Mouse (Mus musculus) kidney, postnatal 0 days (tissue): ENCODE measurements at regions not wholly inside any gene's neighbourhood (a gene's known extent, or its start where the extent isn't known, plus 50 kb on each side); places are given as distances from the start of the nearest gene placed in this dataset.

Experiments
- ATAC-seq: fragments of 200-750 bp; cut with Nextera tagmentation; replicated peaks from 2 replicates; pipeline ENCODE4 v1.8.0; 2017; ENCODE audit warnings: low read depth, moderate number of reproducible peaks, moderate TSS enrichment, moderate library complexity; ENCODE audit not compliant: low FRiP score
- DNase-seq: peaks from one replicate; pipeline ENCODE4 v3.0.0-alpha.2; 2016; ENCODE audit warnings: low spot score
- H3K27ac ChIP-seq: fragments of 300-500 bp; sonication (generic); 2 replicates; pipeline ENCODE4 v1.5.1; 2014; ENCODE audit warnings: mild to moderate bottlenecking
- H3K27me3 ChIP-seq: fragments of 300-500 bp; sonication (generic); 2 replicates; pipeline ENCODE4 v1.6.1; 2014; ENCODE audit warnings: low read length, mixed read lengths; ENCODE audit not compliant: insufficient read depth
- H3K36me3 ChIP-seq: fragments of 300-500 bp; sonication (generic); 2 replicates; pipeline ENCODE4 v1.6.1; 2014; ENCODE audit warnings: low read length, mixed read lengths; ENCODE audit not compliant: insufficient read depth
- H3K4me1 ChIP-seq: fragments of 300-500 bp; sonication (generic); replicated peaks from 2 replicates; pipeline ENCODE4 v1.6.1; 2014; ENCODE audit warnings: antibody characterized with exemption, low read length, mixed read lengths; ENCODE audit not compliant: insufficient read depth
- H3K4me2 ChIP-seq: fragments of 300-500 bp; sonication (generic); 2 replicates; pipeline ENCODE4 v1.6.1; 2014; ENCODE audit warnings: mild to moderate bottlenecking, low read length, moderate library complexity, mixed read lengths
- H3K4me3 ChIP-seq: fragments of 300-500 bp; sonication (generic); replicated peaks from 2 replicates; pipeline ENCODE4 v1.5.1; 2014; ENCODE audit warnings: low read depth, low read length
- H3K9ac ChIP-seq: fragments of 300-500 bp; sonication (generic); 2 replicates; pipeline ENCODE4 v1.6.1; 2014; ENCODE audit warnings: low read depth, low read length
- H3K9me3 ChIP-seq: fragments of 300-500 bp; sonication (generic); replicated peaks from 2 replicates; pipeline ENCODE4 v1.6.1; 2016; ENCODE audit warnings: low read length, inconsistent platforms, mixed read lengths
- CTCF ChIP-seq: IDR thresholded peaks from 2 replicates; pipeline ENCODE4 v1.5.1; 2016; ENCODE audit warnings: antibody characterized with exemption, low read depth, mild to moderate bottlenecking, moderate library complexity
- WGBS: fragments of 180-500 bp; shearing (Covaris S2); extraction: QIAGEN DNeasy Blood & Tissue Kit; methylation state at CpG from one replicate; pipeline ENCODE4 v1.1.7; 2014; 5-methylcytosine and 5-hydroxymethylcytosine counted together

GRCm38 (mm10) chr14:85770636-85771035 is 1327.3 kb downstream of the Pcdh17 start:
- Histone ChIP-seq H3K4me1 (no peaks in the 10 kb centered on the region), H3K9me3 (no peaks in the 10 kb centered on the region), H3K4me3 (no peak overlapping the region), H3K9ac (no peak overlapping the region), H3K27me3 (no peaks in the 10 kb centered on the region), H3K4me2 (no peak overlapping the region), H3K36me3 (no peaks in the 10 kb centered on the region), H3K27ac (no peak overlapping the region)
- no peak for DNase-seq
- WGBS = 58% methylated on average over 4 of the region's 4 CpGs
- TF ChIP-seq CTCF = no peak
- ATAC-seq = no peak

GRCm38 (mm10) chr14:85768301-85768700 is 1324.9 kb downstream of the Pcdh17 start:
- Histone ChIP-seq H3K9ac (no peak overlapping the region), H3K4me1 (no peaks in the 10 kb centered on the region), H3K36me3 (no peaks in the 10 kb centered on the region), H3K4me3 (no peak overlapping the region), H3K9me3 (no peaks in the 10 kb centered on the region), H3K4me2 (no peak overlapping the region), H3K27ac (no peak overlapping the region), H3K27me3 (no peaks in the 10 kb centered on the region)
- DNase-seq (no peak), ATAC-seq (no peak)
- no peak for TF ChIP-seq CTCF
- 73% methylated on average over 5 of the region's 5 CpGs for WGBS

DNA sequence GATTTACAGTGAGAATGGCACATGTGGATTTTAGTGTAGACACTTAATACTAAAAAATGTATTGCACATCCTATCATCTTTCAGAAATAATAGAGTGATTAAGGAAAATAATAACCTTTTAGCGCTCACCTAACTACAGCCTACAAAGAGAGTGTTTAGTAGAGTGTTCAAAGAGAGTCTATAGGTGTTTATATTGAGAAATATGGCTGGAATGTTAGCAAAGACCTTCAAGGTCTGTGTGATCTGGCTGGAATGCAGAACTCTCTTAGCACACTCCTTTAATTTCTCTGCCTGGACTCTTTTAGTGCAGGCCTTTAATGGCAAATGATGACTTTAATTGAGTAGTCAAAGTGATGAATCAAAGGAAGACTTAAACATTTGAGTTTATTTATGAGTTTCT is 1314.0 kb downstream of the Pcdh17 start:
- Histone ChIP-seq H3K4me2 (no peak overlapping the region), H3K9ac (no peak overlapping the region), H3K4me1 (no peaks in the 10 kb centered on the region), H3K9me3 (no peaks in the 10 kb centered on the region), H3K36me3 (no peaks in the 10 kb centered on the region), H3K27me3 (no peaks in the 10 kb centered on the region), H3K4me3 (no peak overlapping the region), H3K27ac (no peak overlapping the region)
- DNase-seq (no peak), ATAC-seq (no peak)
- WGBS = 94% methylated on average over 1 of the region's 1 CpGs
- TF ChIP-seq CTCF = no peak

DNA sequence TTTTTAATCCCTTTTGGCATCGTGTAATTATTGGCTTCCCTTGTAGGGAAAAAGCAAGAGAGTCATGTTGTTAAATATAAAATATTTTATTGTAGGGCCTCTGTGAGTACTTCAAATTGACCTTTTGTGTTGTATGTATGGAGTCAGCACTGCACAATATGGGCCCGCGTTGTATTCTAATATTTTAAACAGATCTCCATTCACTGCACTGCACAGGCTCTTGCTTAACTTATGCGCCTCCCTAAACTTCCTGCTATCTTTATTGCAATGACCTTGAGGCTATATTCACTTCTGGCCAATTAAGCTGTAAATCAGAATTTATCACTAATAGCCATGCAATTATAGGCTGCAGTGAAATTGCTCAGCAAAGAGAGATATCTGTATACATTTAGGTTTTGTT is 1295.2 kb downstream of the Pcdh17 start:
- H3K27me3 ChIP-seq = no peaks in the 10 kb centered on the region
- WGBS = 58% methylated on average over 4 of the region's 4 CpGs
- no peak overlapping the region for H3K4me3 ChIP-seq
- ATAC-seq (no peak), DNase-seq (peak; percentile 7)
- H3K36me3 ChIP-seq = no peaks in the 10 kb centered on the region
- no peaks in the 10 kb centered on the region for H3K4me1 ChIP-seq
- no peak overlapping the region for H3K4me2 ChIP-seq
- no peak overlapping the region for H3K9ac ChIP-seq
- TF ChIP-seq CTCF = no peak
- no peak overlapping the region for H3K27ac ChIP-seq
- H3K9me3 ChIP-seq = no peaks in the 10 kb centered on the region
